Mouse (Mus musculus): ENCODE measurements at regions not wholly inside any gene's neighbourhood (a gene's known extent, or its start where the extent isn't known, plus 50 kb on each side); places are given as distances from the start of the nearest gene placed in this dataset.

DNA sequence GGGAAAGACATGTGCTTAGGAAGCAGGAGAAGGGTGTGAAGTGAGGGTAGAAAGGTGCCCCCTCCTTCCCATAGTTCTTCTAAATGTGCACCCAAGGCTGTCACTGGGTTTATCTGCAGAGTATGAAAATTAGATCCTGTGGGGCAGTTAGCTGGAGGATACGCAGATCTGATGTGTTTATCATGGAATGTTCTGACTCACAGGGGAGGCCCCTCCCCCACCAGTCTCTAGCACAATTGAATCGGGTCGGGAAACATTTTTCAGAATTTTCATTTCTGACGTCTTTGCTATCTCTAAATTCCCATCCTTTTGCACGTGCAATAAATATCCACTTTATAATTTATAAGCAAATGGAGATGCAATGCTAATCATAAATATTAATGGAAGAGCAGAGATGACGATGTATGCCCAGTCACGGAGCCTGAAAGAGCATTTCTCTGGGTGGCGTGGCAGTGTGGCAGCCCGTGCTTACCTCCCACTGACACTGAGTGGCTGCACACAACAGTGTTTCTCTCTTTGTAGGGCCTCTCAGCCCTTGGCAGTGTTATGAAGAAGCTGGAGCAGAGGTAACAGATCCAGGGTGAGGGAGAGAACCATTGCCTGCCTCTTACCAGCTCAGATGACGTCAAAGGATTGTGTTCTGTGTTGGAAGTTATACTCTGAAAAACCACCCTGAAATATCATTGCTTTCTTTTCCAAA is 122.1 kb upstream of the Gm26657 start:
- H3K4me3 ChIP-seq (ENCODE audit: low read depth, low read length): no peak overlapping the region
- no peak overlapping the region for H3K4me2 ChIP-seq (replicated peaks; ENCODE audit: low read depth)
- ATAC-seq: no peak
- no peaks in the 10 kb centered on the region for H3K36me3 ChIP-seq (ENCODE audit: control insufficient read depth, insufficient read depth)
- H3K27me3 ChIP-seq (replicated peaks; ENCODE audit: control insufficient read depth, insufficient read depth, low read length): no peaks in the 10 kb centered on the region
- TF ChIP-seq CTCF (IDR thresholded peaks at IDR 0.05; ENCODE audit: low read depth): no peak
- WGBS: 73% methylated on average over 10 of the region's 10 CpGs
- no peaks in the 10 kb centered on the region for H3K4me1 ChIP-seq (replicated peaks; ENCODE audit: control insufficient read depth, insufficient read depth, low read length)
- H3K9ac ChIP-seq (ENCODE audit: low read depth, low read length): no peak overlapping the region
- no peak overlapping the region for H3K27ac ChIP-seq (ENCODE audit: low read depth, low read length)
- H3K9me3 ChIP-seq (ENCODE audit: control insufficient read depth): no peaks in the 10 kb centered on the region

DNA sequence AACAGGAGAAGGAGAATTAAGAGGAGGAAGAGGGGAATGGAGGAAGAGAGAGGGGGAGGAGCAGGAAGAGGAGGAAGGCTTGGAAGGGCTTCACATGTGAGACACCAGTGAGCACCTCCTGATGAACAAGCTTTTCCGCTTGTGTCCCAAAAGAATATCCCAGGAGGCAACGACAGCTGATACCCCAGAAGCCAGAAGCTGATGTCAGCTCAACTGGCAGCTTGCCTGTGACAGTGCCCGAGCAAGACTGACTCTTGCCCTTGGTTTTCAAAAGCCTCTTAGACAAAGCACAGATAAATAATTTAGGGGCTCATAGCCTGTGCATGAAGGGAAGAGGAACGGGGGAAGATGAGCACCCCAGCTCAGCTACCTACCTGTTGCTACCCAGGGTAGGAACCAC is 127.5 kb upstream of the Gm26657 start:
- 76% methylated on average over 4 of the region's 4 CpGs for WGBS
- TF ChIP-seq CTCF (IDR thresholded peaks at IDR 0.05; ENCODE audit: low read depth): no peak
- H3K4me2 ChIP-seq (replicated peaks; ENCODE audit: low read depth): no peak overlapping the region
- H3K9ac ChIP-seq (ENCODE audit: low read depth, low read length): no peak overlapping the region
- no peaks in the 10 kb centered on the region for H3K4me1 ChIP-seq (replicated peaks; ENCODE audit: control insufficient read depth, insufficient read depth, low read length)
- H3K9me3 ChIP-seq (ENCODE audit: control insufficient read depth): no peaks in the 10 kb centered on the region
- no peak overlapping the region for H3K27ac ChIP-seq (ENCODE audit: low read depth, low read length)
- no peaks in the 10 kb centered on the region for H3K36me3 ChIP-seq (ENCODE audit: control insufficient read depth, insufficient read depth)
- no peaks in the 10 kb centered on the region for H3K27me3 ChIP-seq (replicated peaks; ENCODE audit: control insufficient read depth, insufficient read depth, low read length)
- ATAC-seq: no peak
- no peak overlapping the region for H3K4me3 ChIP-seq (ENCODE audit: low read depth, low read length)

DNA sequence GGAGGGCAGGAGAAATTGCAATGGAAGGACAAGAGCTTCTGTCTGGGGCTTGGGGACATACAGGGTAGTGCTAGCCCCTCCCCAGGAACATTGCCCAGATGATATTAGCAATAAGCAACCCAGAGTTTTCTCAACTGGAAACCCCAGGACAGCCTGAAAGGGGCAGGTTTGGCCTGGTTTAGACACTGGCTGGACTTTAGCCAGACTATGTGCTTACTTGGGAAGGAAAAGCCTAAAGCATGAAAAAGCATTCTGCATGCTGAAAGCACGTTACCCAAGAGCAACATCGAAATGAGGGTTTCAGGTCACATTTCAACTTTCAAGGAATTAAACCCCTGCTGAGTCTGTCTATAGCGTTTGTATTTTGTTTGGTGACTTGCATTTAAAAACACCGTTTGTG is 128.1 kb upstream of the Gm26657 start:
- ATAC-seq: no peak
- no peak overlapping the region for H3K4me2 ChIP-seq (replicated peaks; ENCODE audit: low read depth)
- H3K9me3 ChIP-seq (ENCODE audit: control insufficient read depth): no peaks in the 10 kb centered on the region
- no peaks in the 10 kb centered on the region for H3K36me3 ChIP-seq (ENCODE audit: control insufficient read depth, insufficient read depth)
- no peaks in the 10 kb centered on the region for H3K4me1 ChIP-seq (replicated peaks; ENCODE audit: control insufficient read depth, insufficient read depth, low read length)
- H3K27ac ChIP-seq (ENCODE audit: low read depth, low read length): no peak overlapping the region
- no peak overlapping the region for H3K9ac ChIP-seq (ENCODE audit: low read depth, low read length)
- no peak for TF ChIP-seq CTCF (IDR thresholded peaks at IDR 0.05; ENCODE audit: low read depth)
- H3K4me3 ChIP-seq (ENCODE audit: low read depth, low read length): no peak overlapping the region
- 52% methylated on average over 4 of the region's 4 CpGs for WGBS
- no peaks in the 10 kb centered on the region for H3K27me3 ChIP-seq (replicated peaks; ENCODE audit: control insufficient read depth, insufficient read depth, low read length)

DNA sequence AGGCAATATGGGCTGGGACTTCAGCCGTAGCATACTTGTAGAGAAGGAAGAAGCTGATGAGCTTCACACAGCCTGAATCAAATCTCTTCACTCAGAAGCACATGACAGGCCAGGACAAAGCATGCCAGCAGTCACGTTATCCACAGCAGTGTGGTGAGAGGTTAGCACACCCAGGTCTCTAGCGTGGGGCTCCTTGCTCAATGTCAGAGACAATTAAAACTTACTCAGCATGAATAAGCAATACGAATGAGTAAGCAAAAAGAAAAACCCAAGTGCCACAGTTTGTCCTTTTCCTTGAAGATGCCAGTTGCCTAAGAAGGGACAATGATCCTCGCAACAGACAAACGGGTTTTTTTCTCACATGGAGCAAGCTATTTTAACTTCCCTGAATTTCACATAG is 129.6 kb upstream of the Gm26657 start:
- Histone ChIP-seq H3K27ac (ENCODE audit: low read depth, low read length) (no peak overlapping the region), H3K4me1 (replicated peaks; ENCODE audit: control insufficient read depth, insufficient read depth, low read length) (no peaks in the 10 kb centered on the region), H3K27me3 (replicated peaks; ENCODE audit: control insufficient read depth, insufficient read depth, low read length) (no peaks in the 10 kb centered on the region), H3K4me3 (ENCODE audit: low read depth, low read length) (no peak overlapping the region), H3K36me3 (ENCODE audit: control insufficient read depth, insufficient read depth) (no peaks in the 10 kb centered on the region), H3K4me2 (replicated peaks; ENCODE audit: low read depth) (no peak overlapping the region), H3K9ac (ENCODE audit: low read depth, low read length) (no peak overlapping the region), H3K9me3 (ENCODE audit: control insufficient read depth) (no peaks in the 10 kb centered on the region)
- no peak for TF ChIP-seq CTCF (IDR thresholded peaks at IDR 0.05; ENCODE audit: low read depth)
- 83% methylated on average over 6 of the region's 6 CpGs for WGBS
- ATAC-seq: no peak

DNA sequence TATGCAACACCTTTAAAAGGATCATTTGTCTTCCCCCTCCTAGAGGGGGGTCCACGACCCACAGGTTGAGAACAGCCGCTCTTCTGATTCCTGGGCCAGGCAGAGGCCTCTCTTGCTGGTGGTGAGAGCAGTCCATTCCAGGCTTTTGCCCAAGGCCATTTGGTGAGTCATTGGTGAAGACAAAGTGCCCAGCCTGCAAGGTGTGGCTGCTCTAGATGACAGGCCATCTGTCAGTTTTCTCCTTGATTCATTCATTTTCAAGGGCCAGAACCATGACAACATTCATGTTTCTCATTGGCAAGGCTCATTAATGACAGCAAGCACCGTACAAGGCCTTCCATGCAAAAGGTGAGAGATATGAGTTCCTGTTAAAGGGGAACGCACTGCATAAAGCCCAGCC is 131.2 kb upstream of the Gm26657 start:
- no peak overlapping the region for H3K9ac ChIP-seq (ENCODE audit: low read depth, low read length)
- no peaks in the 10 kb centered on the region for H3K27me3 ChIP-seq (replicated peaks; ENCODE audit: control insufficient read depth, insufficient read depth, low read length)
- WGBS: 62% methylated on average over 4 of the region's 4 CpGs
- H3K9me3 ChIP-seq (ENCODE audit: control insufficient read depth): no peaks in the 10 kb centered on the region
- no peak overlapping the region for H3K4me3 ChIP-seq (ENCODE audit: low read depth, low read length)
- H3K4me1 ChIP-seq (replicated peaks; ENCODE audit: control insufficient read depth, insufficient read depth, low read length): no peaks in the 10 kb centered on the region
- no peak overlapping the region for H3K4me2 ChIP-seq (replicated peaks; ENCODE audit: low read depth)
- no peak; the same call in 1 of the 2 replicates for ATAC-seq
- no peak for TF ChIP-seq CTCF (IDR thresholded peaks at IDR 0.05; ENCODE audit: low read depth)
- H3K27ac ChIP-seq (ENCODE audit: low read depth, low read length): no peak overlapping the region
- no peaks in the 10 kb centered on the region for H3K36me3 ChIP-seq (ENCODE audit: control insufficient read depth, insufficient read depth)

DNA sequence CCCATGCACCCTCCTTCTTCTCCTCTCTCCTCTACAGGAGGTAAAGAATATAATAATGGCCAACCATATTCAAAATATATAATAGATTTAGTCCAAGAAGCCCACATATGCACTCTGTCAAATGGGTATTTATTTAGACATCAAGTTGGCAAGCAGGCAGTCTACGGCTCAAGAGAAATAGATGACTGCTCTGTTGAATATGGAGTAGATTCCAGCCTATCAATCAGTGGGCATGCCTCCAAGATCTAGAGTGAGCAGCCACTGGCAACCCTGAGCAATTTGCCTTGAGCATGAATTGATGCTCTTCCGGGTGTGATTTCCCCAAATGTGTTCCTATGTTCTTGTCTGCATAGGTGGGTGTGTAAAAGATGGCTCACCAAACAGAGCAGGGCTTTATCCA is 141.5 kb upstream of the Gm26657 start:
- no peak overlapping the region for H3K4me2 ChIP-seq (replicated peaks; ENCODE audit: low read depth)
- 64% methylated on average over 2 of the region's 2 CpGs for WGBS

DNA sequence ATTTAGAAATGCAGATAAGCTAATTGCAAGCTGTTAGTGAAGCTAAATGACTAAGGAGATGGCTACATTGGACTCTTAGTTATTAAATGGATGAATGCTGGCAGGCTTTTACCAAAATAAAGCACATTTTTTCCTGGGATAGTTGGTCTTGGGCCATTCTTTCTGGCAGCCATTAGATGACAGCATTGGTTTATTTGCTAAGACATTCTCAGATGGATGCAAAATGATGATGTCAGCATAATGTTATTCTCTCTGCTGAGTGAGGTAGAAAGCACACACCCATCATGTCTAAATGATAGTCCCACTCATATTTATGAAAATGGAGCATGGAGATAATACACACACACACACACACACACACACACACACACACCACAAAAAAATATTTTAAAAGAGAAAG is 141.9 kb upstream of the Gm26657 start:
- Histone ChIP-seq H3K27ac (ENCODE audit: low read depth, low read length) (no peak overlapping the region), H3K4me2 (replicated peaks; ENCODE audit: low read depth) (no peak overlapping the region)

More for the DNA sequence above, 141.5 kb upstream of the Gm26657 start:
- ATAC-seq: no peak
- H3K4me1 ChIP-seq (replicated peaks; ENCODE audit: control insufficient read depth, insufficient read depth, low read length): no peaks in the 10 kb centered on the region
- no peak for TF ChIP-seq CTCF (IDR thresholded peaks at IDR 0.05; ENCODE audit: low read depth)
- no peak overlapping the region for H3K4me3 ChIP-seq (ENCODE audit: low read depth, low read length)
- H3K36me3 ChIP-seq (ENCODE audit: control insufficient read depth, insufficient read depth): no peaks in the 10 kb centered on the region
- H3K27ac ChIP-seq (ENCODE audit: low read depth, low read length): no peak overlapping the region
- no peaks in the 10 kb centered on the region for H3K9me3 ChIP-seq (ENCODE audit: control insufficient read depth)
- no peaks in the 10 kb centered on the region for H3K27me3 ChIP-seq (replicated peaks; ENCODE audit: control insufficient read depth, insufficient read depth, low read length)
- H3K9ac ChIP-seq (ENCODE audit: low read depth, low read length): no peak overlapping the region

More for the DNA sequence above, 141.9 kb upstream of the Gm26657 start:
- Histone ChIP-seq H3K9me3 (ENCODE audit: control insufficient read depth) (no peaks in the 10 kb centered on the region), H3K4me1 (replicated peaks; ENCODE audit: control insufficient read depth, insufficient read depth, low read length) (no peaks in the 10 kb centered on the region), H3K9ac (ENCODE audit: low read depth, low read length) (no peak overlapping the region), H3K27me3 (replicated peaks; ENCODE audit: control insufficient read depth, insufficient read depth, low read length) (no peaks in the 10 kb centered on the region), H3K4me3 (ENCODE audit: low read depth, low read length) (no peak overlapping the region), H3K36me3 (ENCODE audit: control insufficient read depth, insufficient read depth) (no peaks in the 10 kb centered on the region)
- TF ChIP-seq CTCF (IDR thresholded peaks at IDR 0.05; ENCODE audit: low read depth): no peak
- ATAC-seq: no peak

Measured in intestine, postnatal 0 days (tissue).